Mouse (Mus musculus) layer of hippocampus, adult 2 months (tissue): ENCODE measurements around the gene Fam216a. TPM values are rescaled to one million over a fixed set of nuclear protein-coding genes. Genes with fewer than 3 reads are reported as not detected.

Source experiments
- DNase-seq, 2 experiments: peaks; one replicate each; pipeline ENCODE4 v3.0.0; 2022; ENCODE audit warnings: low spot score in 2 of 2
- H3K27ac ChIP-seq: fragments of 200-600 bp; 2 replicates; pipeline ENCODE4 v1.8.1; 2022
- H3K4me3 ChIP-seq: fragments of 200-600 bp; 2 replicates; pipeline ENCODE4 v1.8.1; 2022; ENCODE audit warnings: mild to moderate bottlenecking
- CTCF ChIP-seq: fragments of 200-600 bp; conservative IDR thresholded peaks from 2 replicates; pipeline ENCODE4 v1.8.1; 2022; ENCODE audit warnings: antibody characterized with exemption, mild to moderate bottlenecking, moderate library complexity
- total RNA-seq, 2 experiments: library from RNA; stranded (reverse); gene quantifications; 2 replicates each; pipeline ENCODE4 v1.2.3; 2021

The Fam216a gene
- total RNA-seq, 2 experiments from 2014 or later: 74.2 to 78.0 TPM

DNA sequence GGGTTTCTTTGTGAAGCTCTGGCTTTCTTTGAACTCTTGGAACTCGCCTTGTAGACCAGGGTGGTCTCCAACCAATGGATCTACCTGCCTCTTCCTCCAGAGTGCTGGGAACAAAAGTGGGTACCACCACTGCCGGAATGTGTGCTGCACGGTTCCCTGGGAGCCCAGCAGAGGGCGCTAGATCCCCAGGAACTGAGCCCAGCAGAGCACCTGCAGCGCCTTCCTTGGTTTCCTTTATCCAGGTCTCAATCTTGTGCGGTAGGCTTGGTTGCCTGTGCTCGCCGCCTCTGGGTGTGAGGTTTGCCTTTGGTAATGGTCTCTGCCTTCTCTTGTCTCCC, 29.1 kb upstream of the Fam216a start:
- Histone ChIP-seq H3K4me3 (no peak overlapping the region), H3K27ac (peak overlapping the region; percentile 68)
- peak; percentile 100 for TF ChIP-seq CTCF
- peak; percentile 56 to 83 for DNase-seq

DNA sequence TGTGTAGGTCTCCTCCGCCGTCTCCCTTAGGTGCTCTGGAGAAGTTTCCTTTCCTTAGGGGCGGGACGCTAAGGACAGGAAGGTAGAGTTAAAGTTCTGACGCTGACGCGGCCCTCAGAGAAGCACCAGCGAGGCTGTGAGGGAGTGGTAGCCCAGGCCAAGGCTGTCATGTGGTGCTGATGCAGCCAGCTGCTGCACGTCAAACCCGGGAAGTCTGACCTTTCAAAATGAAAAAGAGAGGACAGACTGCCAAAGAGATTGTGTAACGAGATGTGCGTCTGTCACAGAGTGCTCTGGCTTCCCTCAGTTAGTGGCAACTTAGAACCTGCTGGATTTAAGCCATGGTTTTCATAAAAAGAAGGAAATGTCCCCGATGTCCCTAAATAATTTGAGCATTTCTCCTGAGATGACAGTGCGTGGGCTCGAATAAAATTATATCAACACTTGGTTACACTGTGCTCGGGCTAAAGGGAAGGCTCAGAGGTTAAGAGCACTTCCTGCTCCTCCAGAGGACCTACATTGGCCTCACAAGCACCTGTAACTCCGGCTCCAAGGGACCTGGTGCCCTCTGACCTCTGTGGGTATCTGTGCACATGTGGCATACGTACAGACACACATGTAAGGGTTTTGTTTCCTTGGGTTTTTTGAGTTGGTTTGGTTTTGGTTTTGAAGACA, 28.6 kb upstream of the Fam216a start:
- no peak for TF ChIP-seq CTCF
- no peak overlapping the region for H3K4me3 ChIP-seq
- H3K27ac ChIP-seq: peak overlapping the region; percentile 68
- peak in 1 of 2 experiments; percentile 61 for DNase-seq

DNA sequence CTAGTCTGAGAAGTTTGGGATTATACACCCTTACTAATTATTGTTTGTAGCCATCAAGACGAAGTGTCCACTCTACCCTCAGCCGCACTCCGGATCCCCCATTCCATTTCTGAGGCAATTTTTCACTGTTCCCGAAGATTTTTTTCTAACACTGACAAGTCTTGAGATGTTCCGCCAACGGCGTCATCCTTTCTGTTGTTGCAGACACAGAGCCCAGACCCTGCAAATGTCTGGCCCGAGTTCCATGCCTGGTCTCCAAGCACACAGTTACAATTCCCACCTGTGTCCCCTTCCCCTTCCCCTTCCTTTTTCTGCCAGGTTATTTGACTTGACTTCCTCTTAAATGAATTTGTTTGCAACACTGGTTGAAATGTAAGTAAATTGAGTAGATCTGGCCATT, 27.7 kb upstream of the Fam216a start:
- DNase-seq: no peak
- H3K4me3 ChIP-seq: no peak overlapping the region
- H3K27ac ChIP-seq: peak overlapping the region; percentile 68
- TF ChIP-seq CTCF: no peak

DNA sequence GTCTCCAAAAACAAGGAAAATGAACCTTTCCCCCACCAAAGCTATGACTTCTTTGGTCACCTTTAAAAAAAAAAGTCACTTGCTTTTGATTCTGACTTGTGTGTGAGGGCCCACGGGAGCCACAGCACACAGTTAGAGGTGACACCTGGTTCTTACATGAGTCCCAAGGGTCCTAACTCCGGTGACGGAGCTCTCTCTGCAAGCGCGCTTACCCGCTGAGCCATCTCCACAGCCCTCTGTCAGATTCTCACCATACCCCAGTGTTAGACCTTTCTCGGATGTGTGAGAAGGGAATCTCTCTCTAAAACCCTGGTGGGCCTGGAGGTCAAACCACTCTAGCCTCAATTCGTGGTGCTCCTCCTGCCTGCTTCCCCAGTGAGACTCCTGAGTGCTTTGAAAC, 25.3 kb upstream of the Fam216a start:
- Histone ChIP-seq H3K4me3 (no peak overlapping the region), H3K27ac (peak overlapping the region; percentile 59)
- no peak for TF ChIP-seq CTCF
- no peak for DNase-seq

DNA sequence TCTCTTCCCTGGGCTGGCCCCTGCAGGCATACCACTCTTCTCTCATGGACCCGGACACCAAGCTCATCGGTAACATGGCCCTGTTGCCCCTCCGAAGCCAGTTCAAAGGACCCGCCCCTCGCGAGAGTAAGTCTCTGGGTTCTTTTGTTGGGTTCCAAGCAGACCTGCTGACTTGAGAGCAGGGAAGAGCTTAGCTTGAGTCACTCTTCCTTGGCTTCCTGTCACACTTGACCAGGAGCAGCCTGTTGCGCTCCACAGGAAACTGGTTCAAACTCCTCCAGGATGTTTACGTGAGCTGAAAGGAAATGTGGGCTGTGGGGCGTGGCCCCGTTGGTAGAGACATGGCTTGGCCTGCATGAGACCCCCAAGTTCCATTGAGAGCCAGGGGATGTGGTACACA, 24.6 kb upstream of the Fam216a start:
- TF ChIP-seq CTCF: no peak
- no peak for DNase-seq
- no peak overlapping the region for H3K4me3 ChIP-seq
- H3K27ac ChIP-seq: peak overlapping the region; percentile 59; the same call in 1 of the 2 replicates

DNA sequence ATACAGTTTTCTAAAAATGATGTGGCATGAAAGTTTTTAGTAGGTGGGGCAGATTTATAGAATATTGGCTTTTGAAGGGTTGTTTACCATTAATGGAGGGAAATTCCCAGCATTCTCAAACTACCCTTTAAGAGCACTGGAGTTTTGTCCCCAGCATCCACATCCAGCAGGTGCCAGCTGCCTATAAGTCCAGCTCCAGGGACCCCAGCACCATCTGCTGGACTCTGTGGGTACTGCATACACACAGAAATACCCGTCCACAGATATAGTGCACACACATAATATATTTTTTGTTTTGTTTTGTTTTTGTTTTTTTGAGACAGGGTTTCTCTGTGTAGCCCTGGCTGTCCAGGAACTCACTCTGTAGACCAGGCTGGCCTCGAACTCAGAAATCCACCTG, 21.7 kb upstream of the Fam216a start:
- peak in 1 of 2 experiments; percentile 74 for DNase-seq
- no peak overlapping the region for H3K27ac ChIP-seq
- no peak overlapping the region for H3K4me3 ChIP-seq
- peak; percentile 84 for TF ChIP-seq CTCF

DNA sequence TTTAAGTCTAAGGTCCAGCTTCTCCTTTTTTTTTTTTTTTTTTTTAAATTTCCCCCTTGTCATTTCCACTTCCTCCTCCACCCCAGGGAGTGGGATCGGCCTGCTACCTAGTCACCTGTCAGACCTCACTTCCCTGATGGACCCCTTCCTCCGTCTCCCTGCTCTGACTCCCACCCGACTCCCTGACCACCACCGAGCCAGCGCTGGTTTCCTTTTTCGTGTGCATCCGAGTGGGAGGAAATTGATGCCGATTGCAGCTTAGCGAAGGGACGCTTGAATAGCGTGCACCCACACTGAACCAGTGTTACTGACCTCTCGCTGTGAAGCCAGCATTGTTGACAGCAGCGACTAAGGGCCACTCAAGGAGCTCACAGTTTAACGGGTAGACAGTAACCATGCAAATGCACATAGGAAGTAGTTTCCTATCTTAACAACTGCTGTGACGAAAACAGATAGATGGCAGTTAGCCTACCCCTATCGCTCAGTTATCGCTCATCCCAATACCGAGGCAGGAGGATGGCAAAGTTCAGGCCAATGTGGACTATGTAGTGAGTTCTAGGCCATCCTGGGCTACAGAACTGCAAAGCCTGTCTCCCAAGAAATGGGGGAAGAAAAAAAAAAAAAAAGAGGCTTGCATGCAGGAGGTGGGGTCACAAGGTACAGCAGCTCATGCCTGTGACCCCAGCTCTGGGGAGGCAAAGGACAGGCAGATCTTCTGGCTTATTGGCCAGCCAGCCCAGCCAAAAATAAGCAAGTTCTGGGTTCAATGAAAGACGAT, 20.3 kb upstream of the Fam216a start:
- Histone ChIP-seq H3K27ac (peak overlapping the region; percentile 96), H3K4me3 (peak overlapping the region; percentile 95)
- TF ChIP-seq CTCF: no peak
- peak in 1 of 2 experiments; percentile 30 for DNase-seq

DNA sequence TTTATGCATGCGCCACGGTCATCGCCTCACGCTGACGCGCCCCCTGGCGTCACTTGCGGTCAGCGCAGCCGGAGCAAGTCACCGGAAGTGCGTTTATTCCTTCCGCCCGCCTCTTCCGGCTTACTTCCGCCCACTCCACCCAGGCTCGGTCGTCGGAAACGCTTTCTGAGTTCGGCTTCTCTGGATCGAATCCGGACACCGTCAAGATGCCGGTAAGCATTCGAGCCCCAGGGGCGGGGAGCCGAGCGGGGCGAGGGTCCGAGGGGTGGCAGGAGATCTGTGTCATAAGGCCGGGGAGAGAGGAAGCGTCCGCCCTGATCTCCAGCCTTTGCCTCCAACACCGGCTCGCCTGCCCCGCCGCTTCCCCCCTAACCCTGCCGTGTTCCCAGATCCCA, 19.6 kb upstream of the Fam216a start, which contains the start of gene Arpc3:
Gene Arpc3, plus strand, starts transcription at position 93 of the 395 bp plus-strand sequence.
- Histone ChIP-seq H3K27ac (peak within 1 kb of the TSS; percentile 96), H3K4me3 (peak within 1 kb of the TSS; percentile 95)
- TF ChIP-seq CTCF: peak; percentile 91
- peak; percentile 92 to 94 for DNase-seq

DNA sequence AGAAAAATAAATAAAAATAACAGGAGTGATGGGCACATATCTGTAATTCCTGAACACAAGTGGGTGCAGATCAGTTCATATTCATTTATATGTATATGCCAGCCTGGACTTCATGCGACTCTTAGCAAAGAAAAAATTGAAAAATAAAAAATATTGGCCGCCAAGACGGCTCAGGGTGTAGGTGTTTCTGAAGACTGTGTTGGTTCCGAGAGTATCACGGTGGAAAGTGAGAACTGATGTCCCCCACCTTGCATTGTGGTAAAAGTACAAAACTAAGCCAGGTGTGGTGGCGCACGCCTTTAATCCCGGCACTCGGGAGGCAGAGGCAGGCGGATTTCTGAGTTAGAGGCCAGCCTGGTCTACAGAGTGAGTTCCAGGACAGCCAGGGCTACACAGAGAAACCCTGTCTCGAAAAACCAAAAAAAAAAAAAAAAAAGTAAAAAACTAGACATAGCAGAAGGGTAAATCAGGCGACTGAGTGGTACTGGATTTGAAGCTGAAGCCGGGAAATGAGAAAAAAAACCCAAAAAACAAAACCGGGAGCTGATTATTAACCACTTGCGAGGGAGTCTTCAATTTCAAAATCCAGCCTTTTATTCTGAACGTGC, 19.1 kb upstream of the Fam216a start:
- peak overlapping the region; percentile 95; the same call in 1 of the 2 replicates for H3K4me3 ChIP-seq
- no peak for TF ChIP-seq CTCF
- DNase-seq: no peak
- H3K27ac ChIP-seq: peak overlapping the region; percentile 96

DNA sequence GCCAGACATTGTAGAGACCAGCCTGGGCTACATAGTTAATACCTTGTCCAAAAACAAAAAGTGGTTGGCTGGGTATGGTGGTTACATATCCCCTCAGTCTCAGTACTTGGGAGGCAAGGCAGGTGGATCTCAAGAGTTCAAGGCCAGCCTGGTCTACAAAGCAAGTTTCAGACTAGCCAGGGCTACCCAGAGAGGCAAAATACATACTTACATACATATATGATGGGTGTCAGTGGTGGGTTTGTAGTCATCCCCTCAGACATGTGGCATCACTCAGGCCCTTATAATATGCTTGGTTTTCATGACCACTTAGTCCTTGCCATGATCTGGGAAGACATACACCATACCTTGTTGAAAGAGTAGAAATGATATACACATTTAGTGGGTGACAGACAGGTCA, 18.5 kb upstream of the Fam216a start:
- no peak for TF ChIP-seq CTCF
- no peak overlapping the region for H3K27ac ChIP-seq
- H3K4me3 ChIP-seq: no peak overlapping the region
- no peak for DNase-seq

DNA sequence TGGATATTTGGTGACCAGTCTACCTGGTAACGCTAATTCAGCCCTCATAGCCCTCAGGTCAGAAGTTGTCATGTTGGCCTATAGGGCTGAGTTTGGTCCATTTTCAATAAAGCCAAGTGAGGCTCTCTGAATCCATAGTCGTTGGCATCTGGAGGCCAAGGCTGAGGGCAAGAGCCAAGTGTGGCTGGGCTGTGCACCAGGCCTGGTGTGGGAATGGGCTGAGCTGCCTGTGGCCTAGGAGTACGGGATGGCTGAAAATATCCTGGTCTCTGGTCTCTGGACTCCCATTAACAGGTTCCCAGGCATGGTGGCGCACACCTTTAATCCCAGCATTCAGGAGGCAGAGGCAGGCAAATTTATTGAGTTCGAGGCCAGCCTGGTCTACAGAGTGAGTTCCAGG, 17.8 kb upstream of the Fam216a start:
- TF ChIP-seq CTCF: no peak
- Histone ChIP-seq H3K27ac (no peak overlapping the region), H3K4me3 (no peak overlapping the region)
- DNase-seq: no peak

DNA sequence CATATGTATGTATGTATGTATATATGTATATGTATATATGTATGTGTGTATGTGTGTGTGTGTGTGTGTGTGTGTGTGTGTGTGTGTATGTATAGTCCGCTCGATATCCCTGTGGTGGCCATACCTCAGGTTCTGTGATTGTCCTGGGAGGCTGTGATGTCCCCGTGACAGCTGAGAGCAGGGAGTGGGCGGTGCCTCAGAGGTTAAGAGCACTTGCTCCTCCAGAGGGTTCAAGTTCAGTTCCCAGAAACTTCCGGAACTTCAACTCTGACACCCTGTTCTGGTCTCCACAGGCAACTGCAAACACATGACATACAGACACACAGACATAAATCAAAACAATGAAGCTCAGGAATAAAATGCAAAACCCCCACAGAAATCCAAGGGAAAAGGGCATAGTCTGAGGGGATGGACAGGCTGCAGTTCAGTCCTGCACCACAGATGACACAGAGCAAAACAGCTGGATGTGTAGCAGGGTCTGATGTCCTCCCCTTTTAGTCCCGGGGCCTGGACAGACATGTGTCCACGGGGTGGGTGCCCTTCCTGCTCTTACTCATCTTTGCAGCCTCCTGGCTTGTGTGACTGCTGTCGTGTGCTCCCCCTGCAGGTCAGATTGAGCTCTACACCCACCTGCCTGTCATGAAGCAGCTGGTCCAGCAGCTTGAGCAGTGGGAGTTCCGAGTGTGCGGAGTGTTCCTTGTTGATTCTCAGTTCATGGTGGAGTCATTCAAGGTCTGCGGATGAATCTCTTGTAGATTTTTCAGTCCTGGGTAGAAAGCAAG, 7.4 kb upstream of the Fam216a start:
- DNase-seq: peak; percentile 77 to 90
- Histone ChIP-seq H3K27ac (peak overlapping the region; percentile 68), H3K4me3 (no peak overlapping the region)
- peak; percentile 98 for TF ChIP-seq CTCF

DNA sequence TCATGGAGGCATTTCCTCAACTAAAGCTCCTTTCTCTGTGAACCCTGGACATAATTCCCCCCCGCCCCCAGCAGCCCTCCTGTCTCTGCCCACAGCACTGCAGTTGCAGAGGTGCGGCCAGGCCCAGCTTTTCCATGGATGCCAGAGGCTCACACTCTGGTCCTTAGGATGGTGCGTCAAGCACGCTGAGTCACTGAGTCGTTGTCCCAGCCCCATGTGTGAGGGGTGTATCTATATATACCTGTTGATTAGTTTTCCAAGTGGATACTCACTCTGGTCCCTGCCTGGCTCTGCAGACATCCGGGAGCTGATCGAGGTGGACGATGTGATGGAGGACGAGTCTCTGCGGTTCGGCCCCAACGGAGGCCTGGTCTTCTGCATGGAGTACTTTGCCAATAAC, 6.0 kb upstream of the Fam216a start:
- H3K27ac ChIP-seq: no peak overlapping the region
- no peak for DNase-seq
- TF ChIP-seq CTCF: no peak
- H3K4me3 ChIP-seq: no peak overlapping the region
